Mouse (Mus musculus): Measurements from ENCODE around the gene Hao1. TPM values are rescaled to one million over a fixed set of nuclear protein-coding genes. Genes with fewer than 3 reads are reported as not detected.
A peak's percentile ranks its signal among the peaks of the same experiment; 100 is the strongest.

The Hao1 gene
- total RNA-seq, 2 experiments from 2014 or later = not detected

DNA sequence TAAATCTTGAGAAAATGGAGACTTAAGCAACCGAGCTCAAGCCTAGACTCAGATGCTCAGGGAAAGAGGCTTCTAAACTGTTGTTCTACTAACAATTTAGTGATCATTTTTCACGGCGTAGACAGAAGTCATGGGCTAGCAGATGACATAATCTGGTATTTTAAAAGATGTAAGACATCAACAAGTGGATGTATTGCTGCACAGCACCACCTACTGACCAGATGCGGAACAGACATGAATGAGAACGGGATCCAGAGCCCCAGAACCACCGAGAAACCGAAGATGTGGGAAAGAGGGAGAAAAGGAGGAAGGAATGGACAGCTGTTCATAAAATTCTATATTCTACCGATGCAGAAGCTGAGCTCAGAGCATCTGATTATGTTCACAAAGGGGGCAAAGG lies 72.4 kb downstream of the Hao1 start:
- intact Hi-C loops (cut with DNase I) = loop anchor here (2.0 to 10.0 kb wide), 3 partner anchors 697 to 1367 kb away; no protein-coding TSS in a partner anchor
- DNase-seq = peak; percentile 73

DNA sequence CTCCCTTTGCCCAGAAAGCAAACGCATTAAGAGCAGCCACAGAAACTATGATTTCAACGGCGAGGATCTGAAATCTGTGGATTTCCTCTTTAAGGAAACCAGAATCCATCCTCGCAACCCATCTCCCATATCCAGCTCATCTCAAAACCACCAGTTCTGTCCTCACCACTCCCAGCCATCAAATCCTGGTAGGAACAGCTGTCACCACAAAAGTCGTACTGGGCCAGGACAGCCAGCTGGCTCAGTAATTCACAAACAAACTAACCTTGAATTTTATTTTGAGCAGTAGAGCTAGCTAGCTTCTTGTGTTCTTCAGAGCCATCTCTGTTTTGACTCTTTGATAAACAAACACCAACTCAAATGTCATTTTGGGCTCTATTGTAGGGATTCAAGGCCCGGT lies 73.0 kb downstream of the Hao1 start:
- intact Hi-C loops (cut with DNase I) = loop anchor here (10.0 kb wide), 2 partner anchors 696 to 1366 kb away; no protein-coding TSS in a partner anchor
- no peak for DNase-seq

DNA sequence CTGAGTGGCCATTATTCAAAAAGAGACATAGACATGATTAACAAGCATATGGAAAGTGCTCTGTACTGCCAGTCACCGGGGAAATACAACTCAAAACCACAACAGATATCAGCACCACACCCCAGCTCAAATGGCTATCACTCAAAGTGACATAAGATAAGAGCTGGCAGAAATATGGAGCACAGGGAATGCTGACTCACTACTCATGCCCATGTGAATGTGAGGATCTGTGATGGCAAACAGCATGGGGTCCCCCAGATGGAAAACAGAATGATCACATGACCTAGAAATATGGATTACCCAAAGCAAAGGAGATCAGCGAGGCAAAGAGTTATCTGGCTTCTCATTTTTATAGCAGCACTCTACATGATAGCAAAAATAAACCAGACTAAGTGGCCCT lies 89.0 kb downstream of the Hao1 start:
- no peak for DNase-seq
- intact Hi-C loops (cut with DNase I) = no loop called here

DNA sequence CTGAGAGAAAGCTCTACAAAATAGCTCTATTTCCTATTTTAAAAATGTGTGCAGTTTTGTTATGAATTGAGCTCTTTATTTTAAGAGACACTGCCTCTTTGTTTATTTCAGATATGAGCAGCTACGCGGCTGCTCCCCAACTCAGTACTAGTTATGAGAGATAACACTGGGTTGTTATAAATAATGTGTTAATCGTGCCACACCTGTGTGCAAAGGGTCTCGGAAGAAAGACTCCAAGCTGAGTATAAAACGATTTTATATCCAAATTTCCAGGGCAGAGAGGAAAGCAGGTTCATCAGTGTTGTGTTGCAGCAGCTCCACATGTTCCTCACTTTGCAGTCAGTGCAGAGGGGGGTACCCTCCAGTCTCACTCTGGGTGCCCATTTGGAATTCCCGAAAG lies 91.8 kb downstream of the Hao1 start:
- intact Hi-C loops (cut with DNase I) = no loop called here
- DNase-seq = no peak

DNA sequence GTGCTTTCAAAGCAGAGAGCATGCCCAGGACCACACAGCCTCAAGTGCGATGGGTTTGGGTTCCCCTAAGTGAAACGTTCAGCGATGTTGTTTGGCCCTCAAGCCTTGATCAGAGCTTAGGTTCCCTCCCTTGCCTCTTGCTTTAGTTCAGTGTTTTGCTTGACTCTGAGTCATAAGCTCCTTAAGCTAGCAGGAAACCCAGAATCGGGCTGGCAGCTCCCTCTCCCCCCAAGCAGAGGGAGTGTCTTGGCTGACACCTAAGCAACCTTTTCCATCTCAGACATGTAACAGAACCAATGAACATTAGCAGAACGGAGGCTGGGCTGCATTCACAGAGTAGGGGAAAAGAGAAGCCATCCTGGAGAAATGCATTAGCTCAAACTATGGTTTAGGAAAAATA lies 93.3 kb downstream of the Hao1 start:
- intact Hi-C loops (cut with DNase I) = no loop called here
- DNase-seq = no peak

DNA sequence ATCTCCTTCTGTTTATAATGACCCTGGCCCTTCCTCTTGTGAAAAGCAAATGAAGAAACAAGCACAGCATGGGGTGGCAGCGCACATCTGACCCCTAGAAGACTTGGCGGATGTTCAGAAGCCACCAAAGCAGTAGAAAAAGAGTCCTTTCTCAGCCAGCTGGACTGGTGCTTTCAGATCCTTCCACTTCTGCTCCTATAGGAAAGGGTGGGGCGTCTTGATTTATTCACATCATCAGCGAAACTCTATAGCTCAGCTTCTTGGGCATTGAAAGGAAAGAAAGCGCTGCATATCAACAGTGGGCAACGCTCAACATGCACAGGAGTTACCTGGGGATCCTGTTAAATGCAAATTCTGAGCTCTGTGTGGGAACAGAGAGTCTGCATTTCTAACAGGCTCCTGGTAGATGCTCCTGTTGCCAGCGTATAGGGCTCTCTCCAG lies 98.1 kb downstream of the Hao1 start:
- peak; percentile 60 for DNase-seq
- intact Hi-C loops (cut with DNase I) = no loop called here

DNA sequence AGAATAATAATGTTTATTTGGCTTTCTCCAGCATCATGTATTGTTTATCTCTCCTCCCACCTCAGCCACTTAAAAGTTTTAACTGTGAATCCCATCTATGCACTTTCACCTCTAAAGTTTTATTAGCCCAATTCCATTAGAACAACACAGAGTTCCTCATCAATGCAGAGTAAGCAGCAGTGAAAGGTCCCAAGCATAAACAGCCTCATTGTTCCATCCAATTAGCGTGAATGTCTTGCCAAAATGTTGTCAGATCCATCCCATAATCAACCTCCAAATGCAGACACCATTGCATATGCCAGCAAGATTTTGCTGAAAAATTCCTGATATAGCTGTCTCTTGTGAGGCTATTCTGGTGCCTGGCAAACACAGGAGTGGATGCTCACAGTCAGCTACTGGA lies 101.4 kb downstream of the Hao1 start:
- intact Hi-C loops (cut with DNase I) = no loop called here
- no peak for DNase-seq

DNA sequence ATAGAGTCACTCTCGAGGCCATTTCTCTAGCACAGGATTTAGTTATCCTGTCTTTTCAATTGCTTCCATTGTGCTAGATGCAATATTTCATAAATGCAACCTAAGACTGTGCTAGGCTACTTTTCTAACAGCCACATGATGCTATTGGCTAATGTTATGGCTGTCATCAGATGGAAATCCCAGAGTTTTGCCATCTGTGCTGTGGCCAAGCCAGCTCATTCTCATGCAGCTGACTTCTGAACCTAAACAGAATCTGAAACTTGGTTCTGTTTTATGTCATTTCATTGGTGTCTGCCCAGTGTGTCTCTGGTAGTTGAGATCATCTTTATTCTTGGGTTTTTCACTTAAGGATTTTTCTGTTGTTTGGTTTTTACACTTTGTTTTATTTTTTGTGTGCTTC lies 103.2 kb downstream of the Hao1 start:
- no peak for DNase-seq
- intact Hi-C loops (cut with DNase I) = no loop called here

Other genes with a start within 250 kb of the Hao1 start
- 100 to 1,000 TPM; 118 to 124 TPM for gene Tmx4, start 89.8 kb upstream of the Hao1 start, total RNA-seq (2021)
- gene Plcb1, start 231.7 kb upstream of the Hao1 start, total RNA-seq (2021) = 100 to 1,000 TPM; 109 to 115 TPM

Measured in left cerebral cortex, postnatal 4 days (tissue).